Mouse (Mus musculus) hindbrain, embryonic 12.5 days (tissue): Measurements from ENCODE around the gene Meig1. TPM values are rescaled to one million over a fixed set of nuclear protein-coding genes. Genes with fewer than 3 reads are reported as not detected.

ENCODE experiments used
- polyA plus RNA-seq: library from polyadenylated mRNA; unstranded; fragments of >200 nt; fragmentation: Nextera tagmentation; extraction: Ambion mirVana; gene quantifications from 2 replicates; pipeline ENCODE4 v1.2.1, GENCODE M21; 2016

Gene Meig1
- polyA plus RNA-seq, 1 experiment from 2014 or later = 5.4 TPM

Other genes with a start within 250 kb of the Meig1 start
- 65.0 and 65.3 TPM in 2 replicates for gene Nmt2, start 138.4 kb downstream of the Meig1 start, polyA plus RNA-seq
- 14.0 and 15.8 TPM in 2 replicates for gene Rpp38, start 90.0 kb downstream of the Meig1 start, polyA plus RNA-seq
- gene Acbd7, start 86.5 kb downstream of the Meig1 start, polyA plus RNA-seq = 0.48 and 1.2 TPM in 2 replicates
- gene Olah, start 25.4 kb downstream of the Meig1 start, polyA plus RNA-seq = not detected in 2 replicates
- 10.0 and 10.1 TPM in 2 replicates for gene Dclre1c, start 1.5 kb upstream of the Meig1 start, polyA plus RNA-seq
- gene Suv39h2, start 52.4 kb upstream of the Meig1 start, polyA plus RNA-seq = 24.2 and 26.9 TPM in 2 replicates
- 10.4 and 10.9 TPM in 2 replicates for gene Gm45902, start 90.1 kb upstream of the Meig1 start, polyA plus RNA-seq
- 79.3 and 83.0 TPM in 2 replicates for gene Hspa14, start 90.2 kb upstream of the Meig1 start, polyA plus RNA-seq
- gene Cdnf, start 90.4 kb upstream of the Meig1 start, polyA plus RNA-seq = 0.14 and 0.28 TPM in 2 replicates
- gene Fam107b, start 147.8 kb upstream of the Meig1 start, polyA plus RNA-seq = 48.4 and 57.1 TPM in 2 replicates